Mouse (Mus musculus) thymus, adult 2 months (tissue): Measurements from ENCODE around the gene Glis1. TPM values are rescaled to one million over a fixed set of nuclear protein-coding genes. Genes with fewer than 3 reads are reported as not detected.
A peak's percentile ranks its signal among the peaks of the same experiment; 100 is the strongest.

ENCODE experiments used
- DNase-seq: peaks from one replicate; pipeline ENCODE4 v3.0.0; 2021
- H3K27ac ChIP-seq: fragments of 200-500 bp; 2 replicates; pipeline ENCODE4 v1.5.1; 2012; ENCODE audit warnings: low read length, control low read depth; ENCODE audit not compliant: control insufficient read depth, insufficient read depth
- H3K27me3 ChIP-seq: fragments of 200-500 bp; 2 replicates; pipeline ENCODE4 v1.6.1; 2012; ENCODE audit warnings: mild to moderate bottlenecking, low read length, moderate library complexity, mixed read lengths; ENCODE audit not compliant: control insufficient read depth, insufficient read depth
- H3K36me3 ChIP-seq: fragments of 200-500 bp; 2 replicates; pipeline ENCODE4 v1.6.1; 2012; ENCODE audit warnings: mild to moderate bottlenecking, low read length, moderate library complexity; ENCODE audit not compliant: control insufficient read depth, insufficient read depth
- H3K4me1 ChIP-seq: fragments of 200-500 bp; replicated peaks from 2 replicates; pipeline ENCODE4 v1.6.1; 2012; ENCODE audit warnings: low read length; ENCODE audit not compliant: control insufficient read depth, insufficient read depth
- H3K4me3 ChIP-seq: fragments of 200-500 bp; 2 replicates; pipeline ENCODE4 v1.5.1; 2012; ENCODE audit warnings: mild to moderate bottlenecking, low read length, control low read depth, moderate library complexity; ENCODE audit not compliant: control insufficient read depth, insufficient read depth
- CTCF ChIP-seq: fragments of 200-500 bp; IDR thresholded peaks from 2 replicates; pipeline ENCODE4 v1.5.1; 2012; ENCODE audit warnings: mild to moderate bottlenecking, control low read depth, low read length, moderate library complexity, borderline replicate concordance; ENCODE audit not compliant: control insufficient read depth, poor library complexity, insufficient read depth; ENCODE audit errors: extremely low read depth
- POLR2A ChIP-seq: fragments of 200-500 bp; IDR thresholded peaks from 2 replicates; pipeline ENCODE4 v1.6.1; 2012; ENCODE audit warnings: mild to moderate bottlenecking, low read length, control low read depth, moderate library complexity; ENCODE audit not compliant: control insufficient read depth, poor library complexity, insufficient read depth; ENCODE audit errors: extremely low read depth
- WGBS: fragments of 180-500 bp; shearing (Covaris S2); methylation state at CpG from one replicate; pipeline ENCODE4 v1.1.7; 2018; 5-methylcytosine and 5-hydroxymethylcytosine counted together
- polyA plus RNA-seq: library from polyadenylated mRNA; depleted of rRNA; stranded (reverse); fragments of >200 nt; gene quantifications from 2 replicates; pipeline ENCODE4 v1.2.3, GENCODE M21; 2012

The Glis1 gene
- polyA plus RNA-seq, 1 experiment = 0.71 TPM

GRCm38 (mm10) chr4:107634631-107635030, 200.2 kb downstream of the Glis1 start:
- 61% methylated on average over 6 of the region's 6 CpGs for WGBS
- no peak for DNase-seq
- Histone ChIP-seq H3K27me3 (no peaks in the 10 kb centered on the region), H3K36me3 (no peaks in the 10 kb centered on the region), H3K27ac (no peak overlapping the region), H3K4me3 (no peak overlapping the region), H3K4me1 (no peaks in the 10 kb centered on the region)
- no peak for TF ChIP-seq POLR2A
- TF ChIP-seq CTCF = no peak

GRCm38 (mm10) chr4:107636099-107636498, 201.7 kb downstream of the Glis1 start:
- DNase-seq = no peak
- WGBS = 78% methylated on average over 6 of the region's 6 CpGs
- Histone ChIP-seq H3K27ac (no peak overlapping the region), H3K4me1 (no peaks in the 10 kb centered on the region), H3K36me3 (no peaks in the 10 kb centered on the region), H3K4me3 (no peak overlapping the region), H3K27me3 (no peaks in the 10 kb centered on the region)
- TF ChIP-seq POLR2A (no peak), CTCF (no peak)

DNA sequence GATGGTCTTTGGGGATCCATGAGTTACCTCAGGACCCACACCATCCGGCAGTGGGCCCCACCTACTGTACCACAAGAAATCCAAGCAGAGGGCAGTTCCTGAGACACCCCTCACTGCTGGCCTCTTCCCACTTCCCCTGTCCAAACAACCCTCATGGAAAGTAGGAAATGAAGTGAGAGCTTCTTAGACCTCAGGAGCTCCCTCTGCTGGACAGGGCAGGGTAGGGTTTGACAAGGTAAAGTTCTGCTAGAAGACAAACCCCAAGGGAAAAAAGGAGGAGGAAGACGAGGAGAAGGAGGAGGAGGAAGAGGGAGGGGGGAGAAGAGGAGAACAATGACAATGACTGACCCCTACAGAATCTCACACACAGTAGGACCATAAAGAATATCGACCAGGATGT, 203.3 kb downstream of the Glis1 start:
- TF ChIP-seq POLR2A = no peak
- 0 out of 2 replicates have a peak, but pooled peaks have one; percentile 22 for TF ChIP-seq CTCF
- no peaks in the 10 kb centered on the region for H3K4me1 ChIP-seq
- WGBS = 47% methylated on average over 3 of the region's 3 CpGs
- DNase-seq = peak; percentile 39
- no peak overlapping the region for H3K27ac ChIP-seq
- H3K4me3 ChIP-seq = no peak overlapping the region
- H3K27me3 ChIP-seq = no peaks in the 10 kb centered on the region
- H3K36me3 ChIP-seq = no peaks in the 10 kb centered on the region

DNA sequence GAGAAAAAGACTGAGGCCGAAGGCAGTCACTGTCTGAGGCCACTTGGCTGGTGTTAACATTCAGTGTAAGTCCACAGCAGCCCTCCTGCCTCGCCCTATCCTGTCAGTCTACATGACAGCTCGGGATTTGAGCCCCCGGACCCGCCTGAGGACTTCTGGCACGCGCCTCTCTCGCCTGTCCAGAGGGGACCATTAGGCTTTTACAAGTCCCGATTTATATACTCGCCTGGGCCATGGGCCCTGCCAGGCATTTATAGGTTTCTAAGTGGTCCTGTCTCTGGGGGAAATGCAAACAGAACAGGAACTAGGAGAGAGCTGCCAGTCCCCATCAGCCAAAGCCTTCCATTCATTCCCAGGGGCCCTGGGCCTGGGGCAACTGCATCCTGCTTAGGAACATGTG, 203.9 kb downstream of the Glis1 start:
- Histone ChIP-seq H3K4me1 (no peaks in the 10 kb centered on the region), H3K27me3 (no peaks in the 10 kb centered on the region), H3K27ac (no peak overlapping the region), H3K36me3 (no peaks in the 10 kb centered on the region), H3K4me3 (no peak overlapping the region)
- WGBS = 88% methylated on average over 10 of the region's 10 CpGs
- DNase-seq = no peak
- TF ChIP-seq POLR2A (no peak), CTCF (no peak)

DNA sequence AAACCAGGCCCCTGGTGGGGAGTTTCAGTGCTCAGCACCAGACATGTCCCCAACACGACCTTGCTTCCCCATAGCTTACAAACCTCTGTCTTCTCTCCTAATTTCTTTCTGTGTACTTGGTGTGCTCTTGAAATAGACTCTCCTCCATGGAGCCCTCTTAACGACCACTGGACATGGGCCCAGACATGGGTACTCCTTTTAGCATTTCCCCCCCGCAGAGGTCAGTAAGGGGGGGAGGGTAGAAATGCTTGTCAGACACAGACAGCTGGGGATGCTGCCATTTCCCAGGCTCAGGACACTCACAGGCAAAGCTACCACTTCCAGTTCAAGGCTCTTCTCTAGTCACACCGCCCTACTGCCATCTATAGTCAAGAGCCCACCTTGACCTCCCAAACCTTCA, 207.2 kb downstream of the Glis1 start:
- no peaks in the 10 kb centered on the region for H3K27me3 ChIP-seq
- WGBS = 69% methylated on average over 4 of the region's 4 CpGs
- no peak for TF ChIP-seq CTCF
- no peak for TF ChIP-seq POLR2A
- no peaks in the 10 kb centered on the region for H3K36me3 ChIP-seq
- H3K27ac ChIP-seq = no peak overlapping the region
- no peaks in the 10 kb centered on the region for H3K4me1 ChIP-seq
- DNase-seq = no peak
- H3K4me3 ChIP-seq = no peak overlapping the region

- no peaks in the 10 kb centered on the region for H3K27me3 ChIP-seq
- DNase-seq = no peak
- H3K4me1 ChIP-seq = no peaks in the 10 kb centered on the region
- H3K4me3 ChIP-seq = no peak overlapping the region
- WGBS = 93% methylated on average over 5 of the region's 5 CpGs
- H3K36me3 ChIP-seq = no peaks in the 10 kb centered on the region
- no peak overlapping the region for H3K27ac ChIP-seq
- TF ChIP-seq CTCF = no peak
- TF ChIP-seq POLR2A = no peak
These were observed 214.6 kb downstream of the Glis1 start for GRCm38 (mm10) chr4:107648959-107649485.

DNA sequence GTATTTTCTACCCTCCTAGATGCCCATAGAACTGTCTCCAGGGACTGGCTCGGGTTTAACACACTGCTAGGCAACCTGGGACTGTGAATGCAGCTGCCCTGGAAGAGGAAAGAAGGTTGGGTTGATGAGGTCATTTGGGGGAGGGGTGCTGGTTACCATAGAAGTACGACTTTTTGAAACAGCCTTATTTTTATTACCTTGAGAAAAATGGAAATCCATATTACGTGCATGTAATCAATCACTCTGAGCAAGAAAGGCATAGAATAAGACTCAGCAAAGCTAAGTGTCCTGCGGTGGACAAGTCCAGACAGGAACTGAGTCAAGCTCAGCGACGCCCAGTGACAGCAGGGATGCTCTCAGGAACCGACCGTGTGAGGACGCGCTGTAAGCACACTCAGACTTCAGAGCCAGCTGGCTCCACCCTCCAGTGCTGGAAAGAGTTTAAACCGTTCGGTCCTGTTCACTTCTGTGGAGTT, 216.7 kb downstream of the Glis1 start:
- no peak for DNase-seq
- H3K27ac ChIP-seq = no peak overlapping the region
- no peaks in the 10 kb centered on the region for H3K4me1 ChIP-seq
- H3K36me3 ChIP-seq = no peaks in the 10 kb centered on the region
- 61% methylated on average over 12 of the region's 12 CpGs for WGBS
- TF ChIP-seq POLR2A (no peak), CTCF (no peak)
- H3K4me3 ChIP-seq = no peak overlapping the region
- no peaks in the 10 kb centered on the region for H3K27me3 ChIP-seq

DNA sequence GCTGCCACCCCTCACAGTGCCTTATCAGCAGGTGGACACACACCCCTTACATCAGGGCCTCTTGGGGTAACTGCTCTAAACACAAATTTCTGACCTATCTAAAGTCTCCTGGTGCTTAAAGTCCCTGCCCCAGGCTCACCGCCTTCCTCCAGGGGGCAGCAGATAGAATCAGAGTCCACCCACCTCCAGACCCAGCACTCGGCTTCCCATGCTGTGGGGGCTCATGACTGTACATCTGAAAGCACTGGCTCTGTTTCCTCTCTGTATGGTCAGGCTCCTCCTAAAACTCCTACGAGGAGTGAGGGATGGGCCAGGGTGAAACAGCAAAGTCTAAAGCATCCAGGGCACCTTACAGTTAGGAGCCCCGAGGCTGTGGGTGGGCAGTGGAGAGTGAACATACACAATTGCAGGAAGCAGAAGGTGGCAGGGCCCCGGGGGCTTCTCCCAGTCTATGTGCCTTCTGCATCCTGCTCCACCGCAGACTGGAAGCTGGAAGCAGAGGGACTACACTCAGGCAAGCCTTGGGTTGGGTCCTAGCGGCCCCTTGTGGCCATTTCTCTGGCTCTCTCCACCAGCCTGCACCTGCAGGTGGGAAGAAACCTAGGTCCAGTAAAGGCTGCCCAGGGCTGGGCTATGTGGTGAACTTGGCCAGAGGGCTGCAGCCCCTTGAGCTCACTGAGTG, 218.3 kb downstream of the Glis1 start:
- Histone ChIP-seq H3K36me3 (no peaks in the 10 kb centered on the region), H3K27ac (no peak overlapping the region), H3K27me3 (no peaks in the 10 kb centered on the region), H3K4me1 (no peaks in the 10 kb centered on the region), H3K4me3 (no peak overlapping the region)
- peak; percentile 37 for DNase-seq
- WGBS = 2% methylated on average over 7 of the region's 7 CpGs
- TF ChIP-seq CTCF = peak; percentile 25; the same call in 1 of the 2 replicates
- TF ChIP-seq POLR2A = no peak
